Mouse (Mus musculus) ES-Bruce4 (cell line): ENCODE results near the gene Borcs6. TPM values are rescaled to one million over a fixed set of nuclear protein-coding genes. Genes with fewer than 3 reads are reported as not detected.
A peak's percentile ranks its signal among the peaks of the same experiment; 100 is the strongest.

Experiments
- H3K27ac ChIP-seq: 2 replicates; pipeline ENCODE4 v1.5.1; 2012; ENCODE audit warnings: low read length, inconsistent platforms; ENCODE audit not compliant: insufficient read depth
- H3K27me3 ChIP-seq: 2 replicates; pipeline ENCODE4 v1.6.1; 2012; ENCODE audit warnings: mild to moderate bottlenecking, low read length, inconsistent platforms; ENCODE audit not compliant: control insufficient read depth, poor library complexity, insufficient read depth, severe bottlenecking
- H3K36me3 ChIP-seq: 2 replicates; pipeline ENCODE4 v1.6.1; 2012; ENCODE audit warnings: inconsistent platforms, mild to moderate bottlenecking, low read length, moderate library complexity; ENCODE audit not compliant: control insufficient read depth, poor library complexity, insufficient read depth, severe bottlenecking
- H3K4me1 ChIP-seq: one replicate; pipeline ENCODE4 v1.8.1; 2011; ENCODE audit warnings: low read length; ENCODE audit not compliant: control insufficient read depth, insufficient read depth
- H3K4me3 ChIP-seq: 2 replicates; pipeline ENCODE4 v1.5.1; 2011; ENCODE audit warnings: low read depth, mild to moderate bottlenecking, low read length
- H3K9ac ChIP-seq: 2 replicates; pipeline ENCODE4 v1.6.1; 2012; ENCODE audit warnings: low read depth, mild to moderate bottlenecking, inconsistent platforms; ENCODE audit not compliant: poor library complexity, severe bottlenecking
- H3K9me3 ChIP-seq: replicated peaks from 2 replicates; pipeline ENCODE4 v1.6.1; 2012; ENCODE audit warnings: mild to moderate bottlenecking, low read length, inconsistent platforms; ENCODE audit not compliant: control insufficient read depth, poor library complexity, insufficient read depth, severe bottlenecking
- CTCF ChIP-seq: IDR thresholded peaks from one replicate; pipeline ENCODE4 v1.8.1; 2011; ENCODE audit warnings: low read depth, low read length
- EP300 ChIP-seq: IDR thresholded peaks from 2 replicates; pipeline ENCODE4 v1.6.1; 2011; ENCODE audit warnings: low read depth, low read length; ENCODE audit not compliant: insufficient read depth
- POLR2A ChIP-seq: IDR thresholded peaks from one replicate; pipeline ENCODE4 v1.8.1; 2011; ENCODE audit warnings: low read length; ENCODE audit not compliant: insufficient read depth
- polyA plus RNA-seq: library from polyadenylated mRNA; stranded (reverse); fragments of >200 nt; gene quantifications from 2 replicates; pipeline ENCODE4 v1.2.4, GENCODE M21; 2011; ENCODE audit warnings: low read depth; ENCODE audit not compliant: missing spikeins, insufficient read depth, insufficient read length

The Borcs6 gene
- polyA plus RNA-seq, 1 experiment, result 4.0 TPM

GRCm38 (mm10) chr11:69107676-69108075 is 48.2 kb downstream of the Borcs6 start:
- H3K27me3 ChIP-seq, result no peaks in the 10 kb centered on the region
- TF ChIP-seq CTCF (no peak), POLR2A (no peak), EP300 (no peak)
- no peaks in the 10 kb centered on the region for H3K9me3 ChIP-seq
- no peak overlapping the region for H3K27ac ChIP-seq
- no peak overlapping the region for H3K9ac ChIP-seq
- no peak overlapping the region for H3K4me3 ChIP-seq
- H3K36me3 ChIP-seq, result peaks cover 11% of the 10 kb centered on the region
- peaks cover 4% of the 10 kb centered on the region for H3K4me1 ChIP-seq

GRCm38 (mm10) chr11:69108223-69108622 is 48.7 kb downstream of the Borcs6 start:
- no peak overlapping the region for H3K27ac ChIP-seq
- no peaks in the 10 kb centered on the region for H3K27me3 ChIP-seq
- no peak for TF ChIP-seq CTCF
- TF ChIP-seq EP300, result no peak
- no peak for TF ChIP-seq POLR2A
- H3K9ac ChIP-seq, result no peak overlapping the region
- H3K4me1 ChIP-seq, result peaks cover 4% of the 10 kb centered on the region
- H3K9me3 ChIP-seq, result no peaks in the 10 kb centered on the region
- no peak overlapping the region for H3K4me3 ChIP-seq
- peaks cover 8% of the 10 kb centered on the region; the same call in 1 of the 2 replicates for H3K36me3 ChIP-seq

GRCm38 (mm10) chr11:69109032-69109900 is 49.7 kb downstream of the Borcs6 start:
- no peak overlapping the region for H3K4me3 ChIP-seq
- H3K27ac ChIP-seq, result no peak overlapping the region
- H3K9me3 ChIP-seq, result no peaks in the 10 kb centered on the region
- no peaks in the 10 kb centered on the region for H3K27me3 ChIP-seq
- H3K9ac ChIP-seq, result peak overlapping the region; percentile 30
- H3K36me3 ChIP-seq, result peaks cover 2% of the 10 kb centered on the region; the same call in 1 of the 2 replicates
- TF ChIP-seq EP300 (no peak), POLR2A (no peak), CTCF (no peak)
- peaks cover 4% of the 10 kb centered on the region for H3K4me1 ChIP-seq

- H3K4me3 ChIP-seq, result peak overlapping the region; percentile 84
- peak overlapping the region; percentile 39 for H3K9ac ChIP-seq
- no peaks in the 10 kb centered on the region; the same call in 1 of the 2 replicates for H3K36me3 ChIP-seq
- no peaks in the 10 kb centered on the region for H3K9me3 ChIP-seq
- no peaks in the 10 kb centered on the region for H3K27me3 ChIP-seq
- H3K4me1 ChIP-seq, result peaks cover 4% of the 10 kb centered on the region
- no peak overlapping the region for H3K27ac ChIP-seq
- TF ChIP-seq EP300 (0 out of 2 replicates have a peak, but pooled peaks have one; percentile 20), CTCF (no peak)
Measured at GRCm38 (mm10) chr11:69110319-69111046, 51.0 kb downstream of the Borcs6 start.

Other genes starting within 250 kb of the Borcs6 start
- 59.3 and 71.7 TPM in 2 replicates for gene Ndel1, start 187.9 kb upstream of the Borcs6 start, polyA plus RNA-seq
- not detected in 2 replicates for gene Rnf222, start 171.2 kb upstream of the Borcs6 start, polyA plus RNA-seq
- gene Rpl26, start 158.1 kb upstream of the Borcs6 start, polyA plus RNA-seq, result 4,511 and 5,371 TPM in 2 replicates
- not detected in 2 replicates for gene Odf4, start 132.6 kb upstream of the Borcs6 start, polyA plus RNA-seq
- 2.6 and 3.7 TPM in 2 replicates for gene Arhgef15, start 102.2 kb upstream of the Borcs6 start, polyA plus RNA-seq
- 3.4 and 4.6 TPM in 2 replicates for gene Slc25a35, start 91.6 kb upstream of the Borcs6 start, polyA plus RNA-seq
- 70.3 and 98.6 TPM in 2 replicates for gene Rangrf, start 84.5 kb upstream of the Borcs6 start, polyA plus RNA-seq
- gene Pfas, start 51.3 kb upstream of the Borcs6 start, polyA plus RNA-seq, result 79.6 and 85.3 TPM in 2 replicates
- gene Ctc1, start 43.8 kb upstream of the Borcs6 start, polyA plus RNA-seq, result 164 and 169 TPM in 2 replicates
- 108 and 121 TPM in 2 replicates for gene Aurkb, start 14.1 kb upstream of the Borcs6 start, polyA plus RNA-seq
- 17.1 and 24.7 TPM in 2 replicates for gene Tmem107, start 11.1 kb downstream of the Borcs6 start, polyA plus RNA-seq
- 39.5 and 41.6 TPM in 2 replicates for gene Vamp2, start 28.8 kb downstream of the Borcs6 start, polyA plus RNA-seq
- gene Per1, start 35.5 kb downstream of the Borcs6 start, polyA plus RNA-seq, result 25.0 and 29.3 TPM in 2 replicates
- not detected in 2 replicates for gene Hes7, start 60.7 kb downstream of the Borcs6 start, polyA plus RNA-seq
- gene 9130213A22Rik, start 62.9 kb downstream of the Borcs6 start, polyA plus RNA-seq, result not detected in 2 replicates
- gene Aloxe3, start 66.2 kb downstream of the Borcs6 start, polyA plus RNA-seq, result 1.7 and 2.0 TPM in 2 replicates
- 0.27 TPM in 1 of 2 replicates, not detected in the other for gene Alox12b, start 97.3 kb downstream of the Borcs6 start, polyA plus RNA-seq
- not detected in 2 replicates for gene Alox8, start 138.1 kb downstream of the Borcs6 start, polyA plus RNA-seq
- gene Gucy2e, start 177.3 kb downstream of the Borcs6 start, polyA plus RNA-seq, result 0.11 TPM in 1 of 2 replicates, not detected in the other